Mouse (Mus musculus): ENCODE measurements around the gene Clk2.

The Clk2 gene

DNA sequence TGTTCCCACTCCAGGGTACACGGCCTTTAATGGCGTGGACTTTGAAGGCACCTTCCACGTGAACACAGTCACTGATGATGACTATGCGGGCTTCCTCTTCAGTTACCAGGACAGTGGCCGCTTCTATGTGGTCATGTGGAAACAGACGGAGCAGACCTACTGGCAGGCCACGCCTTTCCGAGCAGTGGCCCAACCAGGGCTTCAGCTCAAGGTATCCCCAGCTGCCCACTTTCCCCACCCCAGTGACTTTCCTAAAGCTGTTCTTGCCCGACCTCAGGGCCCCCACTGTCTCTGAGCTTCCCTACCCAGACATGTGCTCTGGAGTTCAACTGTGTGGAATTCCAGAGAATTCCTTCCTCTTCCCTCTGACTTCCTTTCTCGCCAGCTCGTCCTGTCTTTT, 60.2 kb downstream of the Clk2 start:
- no peak for DNase-seq (ENCODE audit: low spot score in 2 of 2)

DNA sequence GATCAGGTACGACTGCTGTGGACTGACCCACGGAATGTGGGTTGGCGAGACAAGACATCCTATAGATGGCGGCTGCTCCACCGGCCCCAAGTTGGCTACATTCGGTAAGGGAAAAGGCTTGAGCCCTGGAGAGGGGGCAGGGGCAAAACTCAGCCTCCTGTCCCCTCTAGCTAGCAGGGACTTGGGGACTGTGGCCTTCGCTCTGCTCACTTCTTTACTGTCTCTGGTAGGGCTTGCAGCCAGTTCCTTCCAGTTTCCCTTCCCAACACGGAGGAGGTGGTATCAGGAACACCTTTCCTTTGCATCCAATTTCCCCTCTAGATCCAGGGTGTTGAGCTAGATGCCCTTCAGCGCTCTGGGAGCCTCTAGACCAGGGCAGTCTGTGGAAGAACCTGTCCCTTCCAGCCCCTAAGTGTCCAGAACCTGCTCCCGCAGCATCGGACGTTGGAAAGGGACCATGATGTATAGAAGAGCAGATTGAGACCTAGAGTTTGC, 60.8 kb downstream of the Clk2 start:
- no peak for DNase-seq (ENCODE audit: low spot score in 2 of 2)

DNA sequence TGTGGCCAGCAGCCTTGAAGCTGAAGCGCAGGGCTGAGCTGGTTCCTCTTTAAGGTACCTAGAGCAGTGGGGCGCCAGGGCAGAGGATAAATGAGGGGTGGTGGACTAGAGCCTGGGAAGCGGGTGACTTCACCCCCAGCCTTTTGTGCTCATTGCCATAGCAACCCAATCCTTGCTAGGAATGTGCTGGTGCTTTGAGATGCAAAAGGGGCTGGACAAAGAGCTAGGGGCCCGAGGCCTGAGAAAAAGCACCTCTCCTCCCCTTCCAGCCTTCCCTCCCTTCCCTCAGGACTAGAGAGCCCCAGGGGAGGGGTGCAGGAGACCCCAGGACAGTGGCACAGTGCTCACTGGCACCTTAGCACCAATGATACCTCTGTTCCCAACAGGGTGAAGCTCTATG, 61.3 kb downstream of the Clk2 start:
- no peak for DNase-seq (ENCODE audit: low spot score in 2 of 2)

DNA sequence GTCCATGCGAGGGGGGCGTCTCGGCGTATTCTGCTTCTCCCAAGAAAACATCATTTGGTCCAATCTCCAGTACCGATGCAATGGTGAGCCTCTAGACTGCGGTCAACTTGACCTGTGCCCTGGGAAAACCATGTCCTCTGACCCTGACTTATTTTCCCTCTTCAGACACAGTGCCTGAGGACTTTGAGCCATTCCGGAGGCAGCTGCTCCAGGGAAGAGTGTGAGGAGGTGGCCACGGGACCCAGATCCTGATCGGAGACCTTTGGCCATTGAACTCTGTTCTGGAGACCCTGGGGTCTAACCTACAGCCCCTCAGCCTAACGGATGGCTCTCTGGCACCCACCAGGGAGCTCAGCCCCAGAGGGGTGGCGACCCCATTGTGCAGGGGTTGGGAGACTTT, 61.8 kb downstream of the Clk2 start:
- no peak for DNase-seq (ENCODE audit: low spot score in 2 of 2)
